Mouse (Mus musculus): Measurements from ENCODE around the gene Casq1.

The Casq1 gene

GRCm38 (mm10) chr1:172205741-172206087, 14.0 kb downstream of the Casq1 start:
- no peak for DNase-seq

GRCm38 (mm10) chr1:172204814-172205740, 14.6 kb downstream of the Casq1 start:
- DNase-seq: no peak

- DNase-seq: no peak
Measured at GRCm38 (mm10) chr1:172204033-172204813, 15.4 kb downstream of the Casq1 start.

GRCm38 (mm10) chr1:172203566-172203965, 16.1 kb downstream of the Casq1 start:
- DNase-seq: peak; percentile 45 to 55

GRCm38 (mm10) chr1:172202894-172203522, 16.7 kb downstream of the Casq1 start:
- DNase-seq: peak; percentile 31 to 51

GRCm38 (mm10) chr1:172201967-172202880, 17.4 kb downstream of the Casq1 start:
- no peak for DNase-seq

GRCm38 (mm10) chr1:172200871-172201447, 18.7 kb downstream of the Casq1 start:
- peak in 1 of 2 experiments; percentile 54 for DNase-seq

GRCm38 (mm10) chr1:172200161-172200560, 19.5 kb downstream of the Casq1 start:
- no peak for DNase-seq

GRCm38 (mm10) chr1:172198996-172199395, 20.7 kb downstream of the Casq1 start:
- DNase-seq: no peak

- DNase-seq: no peak
Measured at GRCm38 (mm10) chr1:172198316-172198715, 21.4 kb downstream of the Casq1 start.

GRCm38 (mm10) chr1:172197851-172198250, 21.8 kb downstream of the Casq1 start:
- no peak for DNase-seq

GRCm38 (mm10) chr1:172197146-172197545, 22.5 kb downstream of the Casq1 start:
- no peak for DNase-seq

GRCm38 (mm10) chr1:172194435-172194834, 25.2 kb downstream of the Casq1 start:
- DNase-seq: no peak

- DNase-seq: no peak
Measured at GRCm38 (mm10) chr1:172192217-172192616, 27.5 kb downstream of the Casq1 start.

- no peak for DNase-seq
Measured at GRCm38 (mm10) chr1:172191578-172191977, 28.1 kb downstream of the Casq1 start.

GRCm38 (mm10) chr1:172188891-172189290, 30.8 kb downstream of the Casq1 start:
- DNase-seq: peak in 1 of 2 experiments; percentile 52

- no peak for DNase-seq
Measured at GRCm38 (mm10) chr1:172186401-172187289, 33.0 kb downstream of the Casq1 start.

GRCm38 (mm10) chr1:172183915-172184314, 35.8 kb downstream of the Casq1 start:
- no peak for DNase-seq

GRCm38 (mm10) chr1:172183056-172183455, 36.6 kb downstream of the Casq1 start:
- no peak for DNase-seq

GRCm38 (mm10) chr1:172181777-172182176, 37.9 kb downstream of the Casq1 start:
- DNase-seq: no peak

- DNase-seq: peak in 1 of 2 experiments; percentile 29
Measured at GRCm38 (mm10) chr1:172180881-172181280, 38.8 kb downstream of the Casq1 start.

All from lung, postnatal 4 days (tissue).